Mouse (Mus musculus) olfactory bulb, adult 2 months (tissue): ENCODE measurements around the gene Gp1bb.

ENCODE experiments used
- CTCF ChIP-seq: fragments of 200-500 bp; IDR thresholded peaks from 2 replicates; pipeline ENCODE4 v1.5.1; 2012; ENCODE audit warnings: low read depth, mild to moderate bottlenecking, low read length, moderate library complexity; ENCODE audit not compliant: insufficient read depth
- POLR2A ChIP-seq: fragments of 200-500 bp; IDR thresholded peaks from 2 replicates; pipeline ENCODE4 v1.6.1; 2012; ENCODE audit warnings: mild to moderate bottlenecking, low read depth, low read length, moderate library complexity; ENCODE audit not compliant: insufficient read depth

- TF ChIP-seq POLR2A (no peak), CTCF (no peak)
These were observed 36.5 kb downstream of the Gp1bb start for GRCm38 (mm10) chr16:18585676-18586075.
